Mouse (Mus musculus) heart, adult 9 months (tissue): ENCODE measurements at regions not wholly inside any gene's neighbourhood (a gene's known extent, or its start where the extent isn't known, plus 50 kb on each side); places are given as distances from the start of the nearest gene placed in this dataset.
"Not testable (repeated sequence)": the region's sequence is repeated elsewhere in the genome, so short reads cannot be mapped to it uniquely, and the experiment has no call there.

Source experiments
- DNase-seq, 2 experiments: peaks; one replicate each; pipeline ENCODE4 v3.0.0; 2022; ENCODE audit warnings: low spot score in 2 of 2

- no peak for DNase-seq
Observed at GRCm38 (mm10) chr13:25727504-25728095, 457.3 kb upstream of the Nrsn1 start.

GRCm38 (mm10) chr13:25722595-25723525 is 452.6 kb upstream of the Nrsn1 start:
- no peak for DNase-seq

GRCm38 (mm10) chr13:25700965-25701364 is 430.7 kb upstream of the Nrsn1 start:
- DNase-seq = no peak

GRCm38 (mm10) chr13:25695956-25696355 is 425.7 kb upstream of the Nrsn1 start:
- no peak for DNase-seq

- no peak for DNase-seq
Observed at GRCm38 (mm10) chr13:25695017-25695604, 424.8 kb upstream of the Nrsn1 start.

GRCm38 (mm10) chr13:25678221-25678735 is 408.0 kb upstream of the Nrsn1 start:
- no peak for DNase-seq

- DNase-seq = no peak
Observed at GRCm38 (mm10) chr13:25675208-25675607, 404.9 kb upstream of the Nrsn1 start.

GRCm38 (mm10) chr13:25666022-25666421 is 395.7 kb upstream of the Nrsn1 start:
- no peak for DNase-seq

- DNase-seq = no peak
Observed at GRCm38 (mm10) chr13:25664963-25665606, 394.8 kb upstream of the Nrsn1 start.

- no peak for DNase-seq
Observed at GRCm38 (mm10) chr13:25648430-25648786, 378.1 kb upstream of the Nrsn1 start.

GRCm38 (mm10) chr13:25647711-25648429 is 377.6 kb upstream of the Nrsn1 start:
- DNase-seq = no peak

- DNase-seq = no peak
Observed at GRCm38 (mm10) chr13:25639522-25640291, 369.4 kb upstream of the Nrsn1 start.

- DNase-seq = no peak
Observed at GRCm38 (mm10) chr13:25629466-25629865, 359.2 kb upstream of the Nrsn1 start.

GRCm38 (mm10) chr13:25617578-25617977 is 347.3 kb upstream of the Nrsn1 start:
- no peak for DNase-seq

- no peak for DNase-seq
Observed at GRCm38 (mm10) chr13:25611986-25612385, 341.7 kb upstream of the Nrsn1 start.

GRCm38 (mm10) chr13:25609641-25610040 is 339.3 kb upstream of the Nrsn1 start:
- no peak for DNase-seq

- DNase-seq = no peak
Observed at GRCm38 (mm10) chr13:25609241-25609640, 338.9 kb upstream of the Nrsn1 start.

- not testable (repeated sequence) for DNase-seq
Observed at GRCm38 (mm10) chr13:25601351-25601750, 331.0 kb upstream of the Nrsn1 start.

- DNase-seq = no peak
Observed at GRCm38 (mm10) chr13:25594629-25595028, 324.3 kb upstream of the Nrsn1 start.

- DNase-seq = no peak
Observed at GRCm38 (mm10) chr13:25570641-25571040, 300.3 kb upstream of the Nrsn1 start.

- DNase-seq = peak in 1 of 2 experiments; percentile 18
Observed at GRCm38 (mm10) chr13:25562746-25563145, 292.4 kb upstream of the Nrsn1 start.
